Mouse (Mus musculus): ENCODE measurements around the gene Gm4969. TPM values are rescaled to one million over a fixed set of nuclear protein-coding genes. Genes with fewer than 3 reads are reported as not detected.

The Gm4969 gene
- polyA plus RNA-seq, 1 experiment from 2014 or later = 2.0 TPM

DNA sequence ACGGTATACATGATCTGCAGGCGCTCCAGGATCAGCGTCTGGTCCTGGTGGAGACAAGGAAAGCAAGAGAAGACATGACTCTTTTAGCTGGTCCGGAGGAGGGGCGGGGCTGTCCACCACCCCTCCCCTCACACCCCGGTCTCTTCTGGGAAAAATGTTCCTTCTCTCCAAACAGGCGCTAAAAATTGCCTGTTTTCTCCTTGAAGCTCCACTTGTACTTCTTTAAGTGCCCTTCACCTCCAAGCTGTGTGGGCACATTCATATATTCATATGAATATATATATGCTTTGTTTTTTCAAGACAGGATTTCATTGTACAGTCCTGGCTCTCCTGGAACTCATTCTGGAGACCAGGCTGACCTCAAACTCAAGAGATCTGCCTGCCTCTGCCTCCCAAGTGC, 44.8 kb upstream of the Gm4969 start:
- ATAC-seq (replicated peaks; ENCODE audit: low FRiP score, low read depth) (no peak), DNase-seq (ENCODE audit: low spot score) (no peak)
- 79% methylated on average over 7 of the region's 7 CpGs for WGBS
- Histone ChIP-seq H3K27me3 (ENCODE audit: insufficient read depth, low read length) (0 out of 2 replicates have a peak, but pooled peaks cover 7% of the 10 kb centered on the region), H3K9me3 (replicated peaks; ENCODE audit: low read length) (no peaks in the 10 kb centered on the region), H3K9ac (ENCODE audit: low read depth, low read length) (no peak overlapping the region), H3K4me1 (replicated peaks; ENCODE audit: insufficient read depth, low read length) (peaks cover 25% of the 10 kb centered on the region), H3K4me2 (ENCODE audit: low read length) (no peak overlapping the region), H3K27ac (no peak overlapping the region), H3K36me3 (ENCODE audit: insufficient read depth, low read length) (no peaks in the 10 kb centered on the region), H3K4me3 (replicated peaks; ENCODE audit: low read depth, low read length) (no peak overlapping the region)
- TF ChIP-seq CTCF (IDR thresholded peaks at IDR 0.05; ENCODE audit: low read depth) = no peak

DNA sequence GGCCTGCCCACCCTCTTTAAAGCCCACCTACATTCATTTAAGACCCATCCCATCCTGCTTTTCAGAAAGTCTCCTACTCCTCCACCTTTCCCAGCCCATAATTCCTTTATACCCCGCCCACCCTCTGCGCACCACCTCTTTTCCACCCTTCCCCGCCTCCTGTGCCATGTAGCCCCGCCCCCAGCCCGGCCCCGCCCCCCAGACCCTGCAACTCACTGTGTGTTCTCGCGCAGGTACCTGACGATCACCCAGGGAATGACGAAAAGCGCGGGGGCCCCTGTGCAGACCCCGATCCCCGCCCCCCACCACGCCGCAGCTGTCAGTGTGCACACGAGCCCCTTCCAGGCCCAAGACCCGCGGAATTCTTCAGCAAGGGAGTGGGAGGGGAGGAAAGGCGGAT, 41.9 kb upstream of the Gm4969 start:
- 0 out of 2 replicates have a peak, but pooled peaks have one; percentile 27 for ATAC-seq (replicated peaks; ENCODE audit: low FRiP score, low read depth)
- no peak for TF ChIP-seq CTCF (IDR thresholded peaks at IDR 0.05; ENCODE audit: low read depth)
- peak; percentile 60 for DNase-seq (ENCODE audit: low spot score)
- H3K9ac ChIP-seq (ENCODE audit: low read depth, low read length) = peak overlapping the region; percentile 44
- H3K4me2 ChIP-seq (ENCODE audit: low read length) = peak overlapping the region; percentile 75
- H3K4me1 ChIP-seq (replicated peaks; ENCODE audit: insufficient read depth, low read length) = peaks cover 27% of the 10 kb centered on the region
- H3K9me3 ChIP-seq (replicated peaks; ENCODE audit: low read length) = no peaks in the 10 kb centered on the region
- H3K4me3 ChIP-seq (replicated peaks; ENCODE audit: low read depth, low read length) = peak overlapping the region; percentile 25
- no peak overlapping the region for H3K27ac ChIP-seq
- 0 out of 2 replicates have a peak, but pooled peaks cover 7% of the 10 kb centered on the region for H3K27me3 ChIP-seq (ENCODE audit: insufficient read depth, low read length)
- peaks cover 1% of the 10 kb centered on the region; the same call in 1 of the 2 replicates for H3K36me3 ChIP-seq (ENCODE audit: insufficient read depth, low read length)
- WGBS = under 1% methylated on average over 19 of the region's 20 CpGs

- Histone ChIP-seq H3K9me3 (replicated peaks; ENCODE audit: low read length) (no peaks in the 10 kb centered on the region), H3K27ac (no peak overlapping the region), H3K36me3 (ENCODE audit: insufficient read depth, low read length) (peaks cover 7% of the 10 kb centered on the region), H3K4me2 (ENCODE audit: low read length) (peak overlapping the region; percentile 75), H3K4me3 (replicated peaks; ENCODE audit: low read depth, low read length) (no peak overlapping the region), H3K27me3 (ENCODE audit: insufficient read depth, low read length) (0 out of 2 replicates have a peak, but pooled peaks cover 7% of the 10 kb centered on the region), H3K9ac (ENCODE audit: low read depth, low read length) (peak overlapping the region; percentile 18; the same call in 1 of the 2 replicates), H3K4me1 (replicated peaks; ENCODE audit: insufficient read depth, low read length) (peaks cover 21% of the 10 kb centered on the region)
- DNase-seq (ENCODE audit: low spot score) = no peak
- TF ChIP-seq CTCF (IDR thresholded peaks at IDR 0.05; ENCODE audit: low read depth) = no peak
- ATAC-seq (replicated peaks; ENCODE audit: low FRiP score, low read depth) = no peak
- WGBS = 11% methylated on average over 18 of the region's 18 CpGs
Measured at GRCm38 (mm10) chr7:19159411-19159810, 41.2 kb upstream of the Gm4969 start.

- no peak for TF ChIP-seq CTCF (IDR thresholded peaks at IDR 0.05; ENCODE audit: low read depth)
- no peak overlapping the region for H3K4me3 ChIP-seq (replicated peaks; ENCODE audit: low read depth, low read length)
- 55% methylated on average over 11 of the region's 11 CpGs for WGBS
- ATAC-seq (replicated peaks; ENCODE audit: low FRiP score, low read depth) (no peak), DNase-seq (ENCODE audit: low spot score) (no peak)
- peaks cover 15% of the 10 kb centered on the region; the same call in 1 of the 2 replicates for H3K4me1 ChIP-seq (replicated peaks; ENCODE audit: insufficient read depth, low read length)
- H3K27ac ChIP-seq = no peak overlapping the region
- H3K36me3 ChIP-seq (ENCODE audit: insufficient read depth, low read length) = peaks cover 12% of the 10 kb centered on the region
- no peak overlapping the region for H3K9ac ChIP-seq (ENCODE audit: low read depth, low read length)
- H3K4me2 ChIP-seq (ENCODE audit: low read length) = no peak overlapping the region
- no peaks in the 10 kb centered on the region for H3K9me3 ChIP-seq (replicated peaks; ENCODE audit: low read length)
- 0 out of 2 replicates have a peak, but pooled peaks cover 7% of the 10 kb centered on the region for H3K27me3 ChIP-seq (ENCODE audit: insufficient read depth, low read length)
Measured at GRCm38 (mm10) chr7:19158601-19159000, 40.4 kb upstream of the Gm4969 start.

GRCm38 (mm10) chr7:19157160-19157800, 39.1 kb upstream of the Gm4969 start:
- no peak overlapping the region for H3K4me3 ChIP-seq (replicated peaks; ENCODE audit: low read depth, low read length)
- peaks cover 22% of the 10 kb centered on the region for H3K36me3 ChIP-seq (ENCODE audit: insufficient read depth, low read length)
- DNase-seq (ENCODE audit: low spot score) = peak; percentile 88
- TF ChIP-seq CTCF (IDR thresholded peaks at IDR 0.05; ENCODE audit: low read depth) = peak; percentile 98
- H3K27ac ChIP-seq = no peak overlapping the region
- no peaks in the 10 kb centered on the region for H3K9me3 ChIP-seq (replicated peaks; ENCODE audit: low read length)
- peak overlapping the region; percentile 37 for H3K4me2 ChIP-seq (ENCODE audit: low read length)
- H3K4me1 ChIP-seq (replicated peaks; ENCODE audit: insufficient read depth, low read length) = peaks cover 15% of the 10 kb centered on the region; the same call in 1 of the 2 replicates
- WGBS = 7% methylated on average over 30 of the region's 30 CpGs
- no peak overlapping the region for H3K9ac ChIP-seq (ENCODE audit: low read depth, low read length)
- H3K27me3 ChIP-seq (ENCODE audit: insufficient read depth, low read length) = 0 out of 2 replicates have a peak, but pooled peaks cover 7% of the 10 kb centered on the region
- ATAC-seq (replicated peaks; ENCODE audit: low FRiP score, low read depth) = peak; percentile 71

- DNase-seq (ENCODE audit: low spot score) = peak; percentile 72
- peak; percentile 54 for TF ChIP-seq CTCF (IDR thresholded peaks at IDR 0.05; ENCODE audit: low read depth)
- Histone ChIP-seq H3K9me3 (replicated peaks; ENCODE audit: low read length) (no peaks in the 10 kb centered on the region), H3K36me3 (ENCODE audit: insufficient read depth, low read length) (peaks cover 29% of the 10 kb centered on the region), H3K27ac (no peak overlapping the region), H3K27me3 (ENCODE audit: insufficient read depth, low read length) (0 out of 2 replicates have a peak, but pooled peaks cover 7% of the 10 kb centered on the region), H3K4me1 (replicated peaks; ENCODE audit: insufficient read depth, low read length) (peaks cover 15% of the 10 kb centered on the region; the same call in 1 of the 2 replicates), H3K4me3 (replicated peaks; ENCODE audit: low read depth, low read length) (no peak overlapping the region), H3K4me2 (ENCODE audit: low read length) (no peak overlapping the region), H3K9ac (ENCODE audit: low read depth, low read length) (no peak overlapping the region)
- ATAC-seq (replicated peaks; ENCODE audit: low FRiP score, low read depth) = no peak
- WGBS = 33% methylated on average over 13 of the region's 13 CpGs
Measured at GRCm38 (mm10) chr7:19155825-19156475, 37.8 kb upstream of the Gm4969 start.
